Mouse (Mus musculus): ENCODE measurements around the gene Tmem88b. TPM values are rescaled to one million over a fixed set of nuclear protein-coding genes. Genes with fewer than 3 reads are reported as not detected.
A peak's percentile ranks its signal among the peaks of the same experiment; 100 is the strongest.

The Tmem88b gene
- polyA plus RNA-seq, 1 experiment from 2014 or later: 1.2 TPM

GRCm38 (mm10) chr4:155785246-155785645 lies 428 bp downstream of the Tmem88b start:
- no peak overlapping the region for H3K4me3 ChIP-seq
- H3K27me3 ChIP-seq: no peaks in the 10 kb centered on the region
- no peak for ATAC-seq (ENCODE audit: low FRiP score, low read depth)
- 0 out of 2 replicates have a peak overlapping the region, but pooled peaks have one; percentile 10 for H3K9ac ChIP-seq
- H3K4me1 ChIP-seq (replicated peaks): peaks cover 18% of the 10 kb centered on the region
- WGBS: 87% methylated on average over 10 of the region's 10 CpGs
- H3K4me2 ChIP-seq: no peak overlapping the region
- H3K36me3 ChIP-seq: no peaks in the 10 kb centered on the region
- H3K27ac ChIP-seq (replicated peaks): no peak overlapping the region
- no peaks in the 10 kb centered on the region for H3K9me3 ChIP-seq

- Histone ChIP-seq H3K4me3 (peak overlapping the region; percentile 48), H3K9ac (peak overlapping the region; percentile 59), H3K9me3 (no peaks in the 10 kb centered on the region), H3K27me3 (no peaks in the 10 kb centered on the region), H3K36me3 (no peaks in the 10 kb centered on the region), H3K27ac (replicated peaks) (peak overlapping the region; percentile 83), H3K4me1 (replicated peaks) (peaks cover 18% of the 10 kb centered on the region), H3K4me2 (peak overlapping the region; percentile 58)
- peak; percentile 86 for ATAC-seq (ENCODE audit: low FRiP score, low read depth)
- WGBS: under 1% methylated on average over 51 of the region's 52 CpGs
Measured at GRCm38 (mm10) chr4:155784081-155784701, 1.5 kb downstream of the Tmem88b start.

- Histone ChIP-seq H3K36me3 (no peaks in the 10 kb centered on the region), H3K9ac (peak overlapping the region; percentile 59), H3K4me1 (replicated peaks) (peaks cover 18% of the 10 kb centered on the region), H3K27me3 (no peaks in the 10 kb centered on the region), H3K27ac (replicated peaks) (peak overlapping the region; percentile 83), H3K4me2 (peak overlapping the region; percentile 58), H3K9me3 (no peaks in the 10 kb centered on the region), H3K4me3 (peak overlapping the region; percentile 48)
- no peak for ATAC-seq (ENCODE audit: low FRiP score, low read depth)
- 36% methylated on average over 16 of the region's 16 CpGs for WGBS
Measured at GRCm38 (mm10) chr4:155783486-155784080, 2.1 kb downstream of the Tmem88b start.

- no peak for ATAC-seq (ENCODE audit: low FRiP score, low read depth)
- Histone ChIP-seq H3K36me3 (no peaks in the 10 kb centered on the region), H3K27me3 (no peaks in the 10 kb centered on the region), H3K4me3 (no peak overlapping the region), H3K9ac (no peak overlapping the region), H3K9me3 (no peaks in the 10 kb centered on the region), H3K27ac (replicated peaks) (no peak overlapping the region), H3K4me2 (no peak overlapping the region), H3K4me1 (replicated peaks) (peaks cover 20% of the 10 kb centered on the region)
- 29% methylated on average over 6 of the region's 6 CpGs for WGBS
Measured at GRCm38 (mm10) chr4:155780895-155781294, 4.8 kb downstream of the Tmem88b start.

- H3K4me1 ChIP-seq (replicated peaks): peaks cover 26% of the 10 kb centered on the region
- H3K36me3 ChIP-seq: no peaks in the 10 kb centered on the region
- no peak overlapping the region for H3K27ac ChIP-seq (replicated peaks)
- ATAC-seq (ENCODE audit: low FRiP score, low read depth): no peak
- WGBS: 83% methylated on average over 4 of the region's 4 CpGs
- H3K4me2 ChIP-seq: no peak overlapping the region
- H3K9ac ChIP-seq: no peak overlapping the region
- H3K9me3 ChIP-seq: no peaks in the 10 kb centered on the region
- H3K27me3 ChIP-seq: no peaks in the 10 kb centered on the region
- no peak overlapping the region for H3K4me3 ChIP-seq
Measured at GRCm38 (mm10) chr4:155779498-155779897, 6.2 kb downstream of the Tmem88b start.

GRCm38 (mm10) chr4:155777816-155778215 lies 7.9 kb downstream of the Tmem88b start:
- 79% methylated on average over 2 of the region's 2 CpGs for WGBS
- Histone ChIP-seq H3K4me3 (no peak overlapping the region), H3K36me3 (no peaks in the 10 kb centered on the region), H3K27ac (replicated peaks) (no peak overlapping the region), H3K4me1 (replicated peaks) (peaks cover 30% of the 10 kb centered on the region), H3K27me3 (peaks cover 4% of the 10 kb centered on the region), H3K9me3 (no peaks in the 10 kb centered on the region), H3K9ac (no peak overlapping the region), H3K4me2 (no peak overlapping the region)
- no peak for ATAC-seq (ENCODE audit: low FRiP score, low read depth)

GRCm38 (mm10) chr4:155776704-155777335 lies 8.9 kb downstream of the Tmem88b start:
- ATAC-seq (ENCODE audit: low FRiP score, low read depth): no peak
- Histone ChIP-seq H3K4me2 (no peak overlapping the region), H3K4me3 (no peak overlapping the region), H3K9me3 (no peaks in the 10 kb centered on the region), H3K27me3 (peaks cover 12% of the 10 kb centered on the region), H3K9ac (no peak overlapping the region), H3K4me1 (replicated peaks) (peaks cover 30% of the 10 kb centered on the region), H3K27ac (replicated peaks) (no peak overlapping the region; the same call in 1 of the 2 replicates), H3K36me3 (no peaks in the 10 kb centered on the region)
- WGBS: 51% methylated on average over 2 of the region's 2 CpGs

- no peaks in the 10 kb centered on the region for H3K36me3 ChIP-seq
- no peaks in the 10 kb centered on the region for H3K9me3 ChIP-seq
- H3K4me2 ChIP-seq: no peak overlapping the region
- H3K27me3 ChIP-seq: peaks cover 12% of the 10 kb centered on the region
- H3K4me3 ChIP-seq: no peak overlapping the region
- H3K4me1 ChIP-seq (replicated peaks): peaks cover 27% of the 10 kb centered on the region
- no peak overlapping the region for H3K9ac ChIP-seq
- WGBS: 71% methylated on average over 3 of the region's 3 CpGs
- peak overlapping the region; percentile 55 for H3K27ac ChIP-seq (replicated peaks)
- no peak for ATAC-seq (ENCODE audit: low FRiP score, low read depth)
Measured at GRCm38 (mm10) chr4:155775855-155776254, 9.8 kb downstream of the Tmem88b start.

- H3K4me1 ChIP-seq (replicated peaks): peaks cover 33% of the 10 kb centered on the region
- 0 out of 2 replicates have a peak, but pooled peaks have one; percentile 14 for ATAC-seq (ENCODE audit: low FRiP score, low read depth)
- 53% methylated on average over 9 of the region's 9 CpGs for WGBS
- H3K9ac ChIP-seq: peak overlapping the region; percentile 34
- peak overlapping the region; percentile 39 for H3K4me3 ChIP-seq
- H3K27me3 ChIP-seq: peaks cover 12% of the 10 kb centered on the region
- H3K4me2 ChIP-seq: peak overlapping the region; percentile 65
- H3K9me3 ChIP-seq: no peaks in the 10 kb centered on the region
- H3K27ac ChIP-seq (replicated peaks): peak overlapping the region; percentile 75
- H3K36me3 ChIP-seq: no peaks in the 10 kb centered on the region
Measured at GRCm38 (mm10) chr4:155774971-155775740, 10.5 kb downstream of the Tmem88b start.

- 1% methylated on average over 35 of the region's 35 CpGs for WGBS
- H3K4me3 ChIP-seq: peak within 1 kb of the TSS; percentile 39
- H3K4me2 ChIP-seq: peak within 1 kb of the TSS; percentile 65
- peak; percentile 85 for ATAC-seq (ENCODE audit: low FRiP score, low read depth)
- peak within 1 kb of the TSS; percentile 34 for H3K9ac ChIP-seq
- peak within 1 kb of the TSS; percentile 75 for H3K27ac ChIP-seq (replicated peaks)
- no peaks in the 10 kb centered on the region for H3K36me3 ChIP-seq
- H3K27me3 ChIP-seq: peaks cover 12% of the 10 kb centered on the region
- no peaks in the 10 kb centered on the region for H3K9me3 ChIP-seq
- peaks cover 40% of the 10 kb centered on the region for H3K4me1 ChIP-seq (replicated peaks)
Measured at GRCm38 (mm10) chr4:155774280-155774754, 11.4 kb downstream of the Tmem88b start, which contains the start of gene Vwa1. Vwa1 (minus strand) TSS chr4:155774698.

- no peak for ATAC-seq (ENCODE audit: low FRiP score, low read depth)
- Histone ChIP-seq H3K4me1 (replicated peaks) (peaks cover 42% of the 10 kb centered on the region), H3K27ac (replicated peaks) (peak overlapping the region; percentile 75; the same call in 1 of the 2 replicates), H3K4me2 (peak overlapping the region; percentile 65), H3K27me3 (peaks cover 12% of the 10 kb centered on the region), H3K36me3 (no peaks in the 10 kb centered on the region), H3K4me3 (peak overlapping the region; percentile 39), H3K9ac (peak overlapping the region; percentile 34; the same call in 1 of the 2 replicates), H3K9me3 (no peaks in the 10 kb centered on the region)
- WGBS: 40% methylated on average over 5 of the region's 5 CpGs
Measured at GRCm38 (mm10) chr4:155773335-155774078, 12.2 kb downstream of the Tmem88b start.

All from hindbrain, embryonic 15.5 days (tissue).